Mouse (Mus musculus) midbrain, embryonic 10.5 days (tissue): Measurements from ENCODE around the gene Rgs6. TPM values are rescaled to one million over a fixed set of nuclear protein-coding genes. Genes with fewer than 3 reads are reported as not detected.

Source experiments
- DNase-seq: peaks from one replicate; pipeline ENCODE4 v3.0.0-alpha.2; 2017; ENCODE audit warnings: low spot score
- H3K27ac ChIP-seq: fragments of 300-500 bp; sonication (generic); replicated peaks from 2 replicates; pipeline ENCODE4 v1.5.1; 2016; ENCODE audit warnings: mild to moderate bottlenecking
- H3K27me3 ChIP-seq: fragments of 300-500 bp; sonication (generic); 2 replicates; pipeline ENCODE4 v1.6.1; 2016; ENCODE audit warnings: low read depth, mild to moderate bottlenecking; ENCODE audit not compliant: poor library complexity, severe bottlenecking
- H3K36me3 ChIP-seq: fragments of 300-500 bp; sonication (generic); 2 replicates; pipeline ENCODE4 v1.6.1; 2016; ENCODE audit warnings: mild to moderate bottlenecking, moderate library complexity
- H3K4me1 ChIP-seq: fragments of 300-500 bp; sonication (generic); 2 replicates; pipeline ENCODE4 v1.6.1; 2016
- H3K4me3 ChIP-seq: fragments of 300-500 bp; sonication (generic); 2 replicates; pipeline ENCODE4 v1.5.1; 2016; ENCODE audit warnings: mild to moderate bottlenecking, moderate library complexity
- H3K9me3 ChIP-seq: fragments of 300-500 bp; sonication (generic); replicated peaks from 2 replicates; pipeline ENCODE4 v1.6.1; 2016; ENCODE audit warnings: mild to moderate bottlenecking
- WGBS: fragments of 180-500 bp; shearing (Covaris S2); methylation state at CpG from one replicate; pipeline ENCODE4 v1.1.7; 2016; 5-methylcytosine and 5-hydroxymethylcytosine counted together
- polyA plus RNA-seq: library from polyadenylated mRNA; unstranded; fragments of >200 nt; fragmentation: Nextera tagmentation; extraction: Ambion mirVana; gene quantifications from 2 replicates; pipeline ENCODE4 v1.2.1, GENCODE M21; 2016

The Rgs6 gene
- polyA plus RNA-seq, 1 experiment from 2014 or later = 0.33 TPM

DNA sequence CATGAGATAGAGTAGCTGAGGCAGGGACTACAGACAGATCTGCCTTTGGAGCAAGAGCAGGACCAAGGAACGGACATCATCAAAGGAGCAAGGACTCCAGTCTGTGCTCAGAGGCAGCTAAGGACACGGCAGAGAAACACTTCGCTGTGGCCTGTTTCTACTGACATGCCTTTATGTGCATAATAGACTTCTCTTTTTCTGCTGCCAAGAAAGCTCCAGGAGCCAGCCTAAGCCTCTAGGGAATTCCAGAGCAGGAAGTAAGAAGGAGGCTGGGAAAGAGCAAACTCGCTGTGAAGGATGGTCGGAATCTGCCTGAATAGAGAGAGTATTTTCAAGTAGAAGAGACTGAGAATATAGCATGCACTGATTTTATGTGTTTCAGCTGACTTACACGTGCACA is 253.5 kb downstream of the Rgs6 start:
- no peak overlapping the region for H3K27ac ChIP-seq
- 81% methylated on average over 6 of the region's 6 CpGs for WGBS
- no peaks in the 10 kb centered on the region for H3K27me3 ChIP-seq
- H3K9me3 ChIP-seq = peaks cover 5% of the 10 kb centered on the region; the same call in 1 of the 2 replicates
- no peaks in the 10 kb centered on the region for H3K36me3 ChIP-seq
- H3K4me1 ChIP-seq = no peaks in the 10 kb centered on the region
- no peak for DNase-seq
- no peak overlapping the region for H3K4me3 ChIP-seq

DNA sequence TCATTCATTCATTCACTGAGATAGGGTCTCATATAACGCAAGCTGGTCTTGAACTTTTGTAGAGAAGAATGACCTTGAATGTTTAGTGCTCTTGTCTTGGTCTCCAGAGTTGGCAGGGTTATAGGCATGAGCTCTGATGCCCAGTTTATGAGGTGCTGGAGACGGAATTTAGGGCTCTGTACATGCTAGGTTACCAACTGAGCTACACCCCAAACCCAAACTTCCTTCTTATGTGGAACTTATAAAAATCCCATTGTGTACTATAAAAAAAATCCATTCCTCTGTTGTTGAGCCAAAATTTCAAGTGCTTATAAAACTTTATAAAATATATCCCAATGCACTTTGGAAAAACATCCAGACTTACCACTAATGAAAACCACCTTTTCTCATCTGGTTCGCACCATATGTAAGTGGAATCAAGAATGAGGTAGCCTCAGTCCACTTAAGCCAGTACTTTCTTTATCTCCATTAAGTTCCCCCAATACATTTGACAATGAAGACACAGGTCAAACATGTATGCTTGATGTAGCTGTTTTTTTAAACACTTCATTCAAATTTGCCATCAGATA is 260.3 kb downstream of the Rgs6 start:
- Histone ChIP-seq H3K27me3 (no peaks in the 10 kb centered on the region), H3K27ac (no peak overlapping the region), H3K9me3 (peaks cover 9% of the 10 kb centered on the region; the same call in 1 of the 2 replicates), H3K4me3 (no peak overlapping the region), H3K36me3 (no peaks in the 10 kb centered on the region), H3K4me1 (no peaks in the 10 kb centered on the region)
- 88% methylated on average over 3 of the region's 3 CpGs for WGBS
- no peak for DNase-seq

DNA sequence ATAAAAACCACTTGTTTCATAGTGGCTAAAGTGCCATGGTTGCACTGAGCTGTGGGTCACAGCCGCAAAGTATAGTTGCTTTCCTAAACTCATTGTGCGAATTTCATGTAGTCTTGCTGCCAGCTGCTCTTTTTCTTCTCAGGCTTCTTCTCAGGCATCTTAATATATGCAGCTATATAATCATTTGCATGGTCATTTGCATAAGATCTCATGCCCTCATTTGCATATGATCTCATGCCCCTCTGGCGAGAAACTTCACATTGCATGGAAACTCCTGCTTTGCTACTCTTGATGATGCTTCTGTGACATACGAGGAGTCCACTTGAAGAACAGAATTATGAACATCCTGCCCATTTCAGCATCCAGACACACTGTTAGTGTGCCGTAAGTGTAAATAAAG is 266.8 kb downstream of the Rgs6 start:
- peaks cover 9% of the 10 kb centered on the region; the same call in 1 of the 2 replicates for H3K9me3 ChIP-seq
- no peaks in the 10 kb centered on the region for H3K27me3 ChIP-seq
- H3K4me1 ChIP-seq = no peaks in the 10 kb centered on the region
- no peak overlapping the region for H3K4me3 ChIP-seq
- no peak for DNase-seq
- WGBS = 86% methylated on average over 5 of the region's 5 CpGs
- H3K36me3 ChIP-seq = no peaks in the 10 kb centered on the region
- no peak overlapping the region for H3K27ac ChIP-seq

DNA sequence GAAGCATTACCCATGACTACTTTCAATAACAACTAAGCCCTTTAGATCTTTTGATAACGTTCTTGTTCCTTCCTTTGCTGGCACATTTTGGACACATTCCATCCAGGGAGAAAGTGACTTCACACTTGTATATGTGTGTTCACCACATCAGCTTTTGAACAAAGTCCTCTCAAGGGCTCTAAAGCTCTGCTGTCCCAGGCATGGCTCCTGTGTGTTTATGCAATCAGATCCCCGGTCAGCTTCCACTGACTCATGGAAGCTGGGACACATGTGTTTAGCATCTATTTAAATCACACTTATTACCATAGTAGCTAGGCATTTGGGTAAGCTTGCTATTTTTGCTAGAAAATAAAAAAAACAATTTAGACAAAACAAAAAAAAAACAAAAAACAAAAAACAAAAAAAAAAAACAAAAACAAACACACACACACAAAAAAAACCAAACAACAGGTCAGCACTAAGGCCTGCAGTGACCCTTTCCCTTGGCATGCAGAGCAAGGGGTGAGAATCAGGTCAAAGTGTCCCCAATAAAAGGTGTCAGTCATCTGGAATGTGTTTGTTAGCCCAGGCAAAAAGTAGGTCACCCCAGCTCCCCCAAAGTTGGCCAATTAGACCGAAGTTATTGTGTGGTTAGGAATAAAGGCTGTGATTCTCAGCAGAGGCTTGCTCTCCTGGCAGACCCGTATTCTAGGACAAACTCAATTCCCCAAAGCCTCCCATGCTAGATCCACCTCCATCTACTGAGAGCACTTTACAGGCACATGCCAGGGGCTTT is 267.4 kb downstream of the Rgs6 start:
- no peak for DNase-seq
- H3K9me3 ChIP-seq = peaks cover 9% of the 10 kb centered on the region; the same call in 1 of the 2 replicates
- H3K27me3 ChIP-seq = no peaks in the 10 kb centered on the region
- H3K4me1 ChIP-seq = no peaks in the 10 kb centered on the region
- WGBS = 78% methylated on average over 4 of the region's 4 CpGs
- H3K27ac ChIP-seq = no peak overlapping the region
- no peak overlapping the region for H3K4me3 ChIP-seq
- no peaks in the 10 kb centered on the region for H3K36me3 ChIP-seq

DNA sequence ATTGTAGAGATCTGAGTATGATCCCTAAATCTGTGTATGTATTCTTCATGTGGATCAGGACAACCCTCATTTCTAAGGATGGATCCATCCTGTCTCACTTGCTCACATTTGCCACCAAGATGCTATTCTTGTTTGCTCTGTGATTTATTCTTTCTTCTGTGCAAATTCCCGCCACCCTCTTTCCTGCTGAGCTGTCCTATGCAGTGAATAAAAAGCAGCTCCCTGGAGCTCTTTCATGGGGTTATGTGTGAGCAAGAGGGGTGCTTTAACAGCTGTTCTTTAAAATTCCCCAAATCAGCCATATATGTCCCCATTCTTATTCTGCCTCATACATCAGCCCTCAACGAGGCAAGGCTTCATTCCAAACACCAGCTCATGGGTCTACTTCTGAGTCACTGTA is 277.6 kb downstream of the Rgs6 start:
- no peaks in the 10 kb centered on the region for H3K36me3 ChIP-seq
- 80% methylated on average over 2 of the region's 2 CpGs for WGBS
- H3K4me1 ChIP-seq = no peaks in the 10 kb centered on the region
- no peaks in the 10 kb centered on the region for H3K9me3 ChIP-seq
- H3K27ac ChIP-seq = no peak overlapping the region
- H3K4me3 ChIP-seq = no peak overlapping the region
- DNase-seq = no peak
- H3K27me3 ChIP-seq = no peaks in the 10 kb centered on the region

DNA sequence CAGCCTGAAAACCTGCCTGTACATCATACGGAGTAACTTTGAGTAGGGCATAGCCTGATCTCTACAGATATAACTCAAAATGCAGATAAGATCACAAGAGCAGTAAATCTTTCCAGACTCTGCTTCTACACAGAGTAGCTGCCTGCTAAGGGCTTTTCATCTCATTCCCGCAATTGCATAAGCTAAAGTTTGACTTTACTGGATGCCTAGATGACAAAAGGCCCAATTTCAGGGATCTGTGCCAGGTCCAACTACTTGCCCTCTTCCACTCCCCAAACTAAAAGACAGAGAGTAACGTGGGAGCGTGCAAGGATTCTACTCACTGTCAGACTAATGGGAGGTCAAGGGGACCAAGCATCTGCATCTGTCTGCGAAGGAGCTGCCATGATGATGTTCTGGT is 292.6 kb downstream of the Rgs6 start:
- DNase-seq = no peak
- Histone ChIP-seq H3K4me3 (no peak overlapping the region), H3K9me3 (no peaks in the 10 kb centered on the region), H3K27me3 (no peaks in the 10 kb centered on the region), H3K27ac (no peak overlapping the region), H3K4me1 (no peaks in the 10 kb centered on the region), H3K36me3 (no peaks in the 10 kb centered on the region)
- WGBS = 93% methylated on average over 5 of the region's 5 CpGs

DNA sequence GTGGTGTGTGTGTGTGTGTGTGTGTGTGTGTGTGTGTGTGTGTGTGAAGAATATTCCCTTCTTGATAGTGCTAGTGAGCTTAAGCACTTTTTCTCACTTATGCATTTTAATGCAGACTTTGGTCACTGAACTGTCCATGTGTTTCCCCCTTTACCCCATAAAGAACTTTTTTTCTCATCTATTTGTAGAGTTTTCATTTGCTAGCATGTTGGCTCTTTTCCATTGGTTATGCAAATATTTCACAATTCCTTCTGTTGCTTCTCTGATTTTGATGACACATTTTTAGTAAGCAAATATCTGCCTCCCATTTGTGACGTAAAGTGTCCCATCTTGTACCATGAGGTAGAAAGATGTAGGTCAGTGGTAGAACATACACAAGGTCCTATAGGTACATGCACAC is 295.0 kb downstream of the Rgs6 start:
- no peaks in the 10 kb centered on the region for H3K27me3 ChIP-seq
- no peak for DNase-seq
- no peaks in the 10 kb centered on the region for H3K4me1 ChIP-seq
- no peaks in the 10 kb centered on the region for H3K9me3 ChIP-seq
- 97% methylated on average over 1 of the region's 1 CpGs for WGBS
- no peak overlapping the region for H3K27ac ChIP-seq
- H3K36me3 ChIP-seq = no peaks in the 10 kb centered on the region
- H3K4me3 ChIP-seq = no peak overlapping the region

DNA sequence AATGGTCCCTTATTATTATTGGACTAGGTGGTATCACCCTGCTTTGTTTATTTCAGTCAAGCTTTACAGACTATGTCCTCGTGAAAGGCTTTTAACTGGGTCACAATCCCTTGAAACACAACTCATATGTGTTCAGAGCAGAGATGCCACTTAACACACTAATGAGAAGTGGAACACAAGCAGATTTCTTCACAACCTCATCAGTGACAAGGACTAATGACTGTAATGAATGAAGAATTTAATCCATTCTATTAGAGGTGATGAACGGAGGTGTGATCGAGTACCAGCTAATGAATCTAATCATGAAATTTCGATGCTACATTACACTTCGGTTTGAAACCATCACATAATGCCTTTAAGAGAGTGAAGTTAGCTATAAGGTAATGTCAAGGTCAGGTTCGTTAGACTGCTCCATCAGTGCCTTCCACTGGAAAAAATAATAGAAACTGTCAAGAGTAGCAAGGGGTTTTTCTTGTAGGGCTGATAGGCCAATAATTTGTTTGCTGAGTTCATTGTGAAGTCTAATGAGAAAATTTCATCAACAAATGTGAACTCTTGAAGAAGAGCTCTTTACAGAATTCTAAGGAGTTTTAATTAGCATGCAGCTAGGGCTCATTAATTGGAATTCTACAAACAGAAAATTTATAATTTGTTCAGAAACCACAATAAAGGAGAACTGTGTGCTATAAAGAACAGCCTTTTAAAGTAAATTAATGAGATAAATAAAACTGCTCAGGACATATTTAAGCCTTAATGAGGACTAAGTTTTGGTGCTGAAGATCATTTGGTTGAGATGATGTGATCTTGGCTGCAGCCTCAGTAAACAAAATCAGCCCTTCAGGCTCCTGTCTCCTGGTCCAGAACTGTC is 307.1 kb downstream of the Rgs6 start:
- H3K27me3 ChIP-seq = no peaks in the 10 kb centered on the region
- no peaks in the 10 kb centered on the region for H3K36me3 ChIP-seq
- WGBS = 90% methylated on average over 6 of the region's 6 CpGs
- H3K4me1 ChIP-seq = no peaks in the 10 kb centered on the region
- no peak overlapping the region for H3K4me3 ChIP-seq
- no peak overlapping the region for H3K27ac ChIP-seq
- no peaks in the 10 kb centered on the region for H3K9me3 ChIP-seq
- DNase-seq = no peak

DNA sequence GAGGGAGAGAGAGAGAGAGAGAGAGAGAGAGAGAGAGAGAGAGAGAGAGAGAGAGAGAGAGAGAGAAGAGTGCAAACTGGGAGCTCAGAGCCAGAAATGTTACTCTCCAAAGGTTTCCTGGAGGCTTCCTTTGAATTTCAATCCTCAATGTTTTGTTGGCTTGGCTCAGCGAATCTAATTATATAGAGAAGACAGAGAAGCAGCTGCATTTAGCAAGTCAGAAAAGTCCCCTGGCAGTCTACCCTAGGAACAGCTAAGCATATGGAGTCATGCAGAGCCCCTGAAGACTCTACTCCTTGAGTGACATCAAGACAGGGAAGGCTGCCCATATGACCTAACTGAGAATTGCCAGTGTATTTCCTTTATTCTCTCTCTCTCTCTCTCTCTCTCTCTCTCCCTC is 317.7 kb downstream of the Rgs6 start:
- Histone ChIP-seq H3K36me3 (no peaks in the 10 kb centered on the region), H3K4me3 (no peak overlapping the region), H3K27ac (no peak overlapping the region), H3K9me3 (no peaks in the 10 kb centered on the region), H3K27me3 (no peaks in the 10 kb centered on the region), H3K4me1 (no peaks in the 10 kb centered on the region)
- 70% methylated on average over 1 of the region's 1 CpGs for WGBS
- DNase-seq = no peak

DNA sequence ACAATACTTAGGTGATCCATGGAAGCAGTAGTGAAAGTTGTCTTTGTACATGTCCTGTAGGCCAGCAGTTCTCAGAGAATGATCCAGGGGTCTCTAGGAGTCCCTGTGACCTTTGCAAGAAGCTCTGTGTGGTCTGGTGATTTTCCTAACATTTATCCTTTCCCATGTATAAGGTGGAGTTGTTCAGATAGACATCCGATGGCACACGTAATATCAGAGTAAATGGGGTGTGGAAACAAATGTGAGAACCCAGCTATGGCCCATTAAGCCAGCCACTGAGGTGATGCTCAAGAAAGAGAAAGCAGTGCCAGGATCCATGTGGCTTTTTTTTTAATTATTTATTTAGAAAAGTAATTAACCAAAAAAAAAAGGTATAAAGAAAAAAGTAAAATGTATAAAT is 322.8 kb downstream of the Rgs6 start:
- Histone ChIP-seq H3K36me3 (no peaks in the 10 kb centered on the region), H3K4me3 (no peak overlapping the region), H3K27ac (no peak overlapping the region), H3K9me3 (no peaks in the 10 kb centered on the region), H3K4me1 (no peaks in the 10 kb centered on the region), H3K27me3 (no peaks in the 10 kb centered on the region)
- 94% methylated on average over 2 of the region's 2 CpGs for WGBS
- DNase-seq = no peak

DNA sequence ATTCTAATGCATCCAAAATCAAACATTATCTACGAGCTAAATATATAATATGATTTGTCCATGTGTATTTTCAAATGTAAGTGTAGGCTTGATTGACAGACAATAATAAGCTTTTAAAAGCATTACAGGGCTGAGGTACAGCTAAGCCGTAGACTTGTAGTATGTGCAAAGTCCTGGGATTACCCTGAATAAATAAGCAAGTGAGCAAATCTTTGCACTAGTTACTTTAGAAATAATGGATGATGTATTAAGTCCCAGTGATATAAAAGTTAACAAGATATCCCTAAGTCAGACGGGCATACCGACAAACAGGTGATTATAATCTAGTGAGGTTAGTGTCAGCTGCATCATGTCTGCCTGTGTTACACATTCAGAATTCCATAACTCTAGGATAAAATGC is 326.0 kb downstream of the Rgs6 start:
- DNase-seq = no peak
- WGBS = 90% methylated on average over 4 of the region's 4 CpGs
- no peaks in the 10 kb centered on the region for H3K36me3 ChIP-seq
- H3K27me3 ChIP-seq = no peaks in the 10 kb centered on the region
- no peak overlapping the region for H3K27ac ChIP-seq
- H3K4me3 ChIP-seq = no peak overlapping the region
- H3K9me3 ChIP-seq = no peaks in the 10 kb centered on the region
- H3K4me1 ChIP-seq = no peaks in the 10 kb centered on the region

DNA sequence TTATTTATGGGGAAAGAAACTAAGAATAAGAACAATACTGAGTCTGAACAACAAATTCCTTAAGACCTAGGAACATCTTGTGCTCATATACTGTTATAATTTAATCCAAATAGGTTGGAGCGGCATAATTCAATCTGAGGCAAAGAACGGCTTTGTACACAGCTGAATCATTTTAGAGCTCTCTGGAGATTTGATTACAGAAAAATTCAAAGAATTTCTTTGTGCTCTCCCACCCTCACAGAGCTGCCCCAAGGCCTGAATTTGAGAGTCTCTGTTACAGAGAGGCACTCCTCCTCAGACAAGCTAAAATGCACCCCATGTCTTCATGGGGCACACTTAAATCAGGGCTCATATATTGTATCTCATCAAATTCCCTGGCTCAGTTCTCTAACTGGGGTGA is 332.1 kb downstream of the Rgs6 start:
- no peaks in the 10 kb centered on the region for H3K27me3 ChIP-seq
- no peak for DNase-seq
- no peaks in the 10 kb centered on the region for H3K36me3 ChIP-seq
- no peak overlapping the region for H3K4me3 ChIP-seq
- WGBS = 72% methylated on average over 2 of the region's 2 CpGs
- H3K4me1 ChIP-seq = peaks cover 6% of the 10 kb centered on the region
- peak overlapping the region; percentile 19 for H3K27ac ChIP-seq
- H3K9me3 ChIP-seq = no peaks in the 10 kb centered on the region
